Mouse (Mus musculus) heart, adult 2 months (tissue): Measurements from ENCODE around the gene Hs2st1. TPM values are rescaled to one million over a fixed set of nuclear protein-coding genes. Genes with fewer than 3 reads are reported as not detected.

Experiments used
- DNase-seq, 2 experiments: peaks; one replicate each; pipeline ENCODE4 v3.0.0; 2021
- H3K27ac ChIP-seq: fragments of 200-600 bp; 2 replicates; pipeline ENCODE4 v1.8.1; 2022
- H3K27me3 ChIP-seq: fragments of 200-500 bp; 2 replicates; pipeline ENCODE4 v1.6.1; 2012; ENCODE audit warnings: mild to moderate bottlenecking, low read length, inconsistent platforms, mixed read lengths; ENCODE audit not compliant: control insufficient read depth, insufficient read depth
- H3K36me3 ChIP-seq: fragments of 200-500 bp; 2 replicates; pipeline ENCODE4 v1.6.1; 2012; ENCODE audit warnings: low read length, inconsistent platforms; ENCODE audit not compliant: control insufficient read depth, insufficient read depth
- H3K4me1 ChIP-seq: fragments of 200-500 bp; 2 replicates; pipeline ENCODE4 v1.6.1; 2011; ENCODE audit warnings: low read length; ENCODE audit not compliant: control insufficient read depth, insufficient read depth
- H3K4me3 ChIP-seq: fragments of 200-600 bp; 2 replicates; pipeline ENCODE4 v1.8.1; 2022
- H3K79me2 ChIP-seq: fragments of 200-500 bp; replicated peaks from 2 replicates; pipeline ENCODE4 v1.6.1; 2012; ENCODE audit warnings: mild to moderate bottlenecking, inconsistent platforms, low read length, moderate library complexity, mixed read lengths; ENCODE audit not compliant: control insufficient read depth, insufficient read depth
- H3K9ac ChIP-seq: fragments of 200-500 bp; 2 replicates; pipeline ENCODE4 v1.6.1; 2012; ENCODE audit warnings: low read depth, mild to moderate bottlenecking, control low read depth, inconsistent platforms, low read length, mixed read lengths
- CTCF ChIP-seq: fragments of 200-600 bp; IDR thresholded peaks from 2 replicates; pipeline ENCODE4 v1.8.1; 2022; ENCODE audit warnings: antibody characterized with exemption, mild to moderate bottlenecking, moderate library complexity
- EP300 ChIP-seq: fragments of 200-500 bp; IDR thresholded peaks from 2 replicates; pipeline ENCODE4 v1.6.1; 2011; ENCODE audit warnings: low read depth, low read length, control low read depth; ENCODE audit not compliant: insufficient read depth
- POLR2A ChIP-seq: fragments of 200-500 bp; IDR thresholded peaks from 2 replicates; pipeline ENCODE4 v1.6.1; 2011; ENCODE audit warnings: mild to moderate bottlenecking, low read depth, low read length, control low read depth; ENCODE audit not compliant: insufficient read depth
- WGBS: fragments of 180-500 bp; shearing (Covaris S2); methylation state at CpG from one replicate; pipeline ENCODE4 v1.1.7; 2018; 5-methylcytosine and 5-hydroxymethylcytosine counted together
- intact Hi-C: fragments of 180-260 bp; cut with DNase I; formaldehyde crosslinking; loops from one replicate; pipeline ENCODE4 v1.15.1; 2025
- polyA plus RNA-seq: library from polyadenylated mRNA; depleted of rRNA; stranded (reverse); fragments of >200 nt; gene quantifications from 2 replicates; pipeline ENCODE4 v1.2.3, GENCODE M21; 2012
- total RNA-seq, 2 experiments: library from RNA; stranded (reverse); gene quantifications; 2 replicates each; pipeline ENCODE4 v1.2.3; 2021

The Hs2st1 gene
- total and polyA plus RNA-seq, 3 experiments: 2.3 to 8.4 (median 7.2) TPM

DNA sequence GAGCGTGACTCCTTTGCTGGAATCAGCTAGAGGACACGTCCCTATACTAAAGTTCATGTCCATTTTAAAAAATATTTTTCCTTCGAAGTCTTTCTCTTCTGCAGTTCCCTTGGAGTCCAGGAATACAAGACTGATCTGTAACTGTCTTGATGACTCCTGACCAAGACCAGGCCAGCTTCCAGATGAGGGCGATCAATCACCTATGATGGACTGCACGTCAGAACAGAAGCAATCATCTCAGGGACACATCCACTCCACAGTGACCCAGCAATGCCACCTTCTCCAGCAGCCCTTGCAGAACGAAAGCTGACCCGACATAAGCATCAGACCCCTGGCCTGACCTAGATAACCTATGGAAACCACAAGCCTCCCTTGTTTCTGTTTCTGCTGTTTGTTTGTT lies 54.7 kb downstream of the Hs2st1 start:
- Histone ChIP-seq H3K79me2 (no peaks in the 10 kb centered on the region; the same call in 1 of the 2 replicates), H3K4me3 (no peak overlapping the region), H3K36me3 (no peaks in the 10 kb centered on the region), H3K4me1 (no peaks in the 10 kb centered on the region), H3K9ac (no peak overlapping the region), H3K27ac (no peak overlapping the region), H3K27me3 (no peaks in the 10 kb centered on the region)
- intact Hi-C loops: no loop called here
- TF ChIP-seq CTCF: no peak
- TF ChIP-seq POLR2A: no peak
- TF ChIP-seq EP300: no peak
- 87% methylated on average over 7 of the region's 7 CpGs for WGBS
- DNase-seq: no peak

DNA sequence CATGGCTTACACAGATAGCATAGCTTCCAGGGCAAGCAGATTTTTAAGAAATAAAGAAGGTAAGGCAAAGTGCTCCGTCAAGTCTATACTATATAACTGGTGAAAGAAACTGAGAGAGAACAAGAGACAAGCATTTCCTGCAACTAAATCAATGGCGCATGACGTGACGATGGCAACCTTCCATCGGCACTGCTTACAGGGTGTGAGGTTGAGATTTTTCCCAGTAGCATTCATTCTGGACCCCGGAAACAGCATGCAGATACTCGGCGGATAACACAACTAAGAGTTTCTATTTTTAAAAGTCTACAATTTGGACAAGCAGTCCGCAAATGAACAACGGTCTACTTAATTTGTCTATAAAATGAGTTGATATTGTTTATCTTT lies 55.9 kb downstream of the Hs2st1 start:
- Histone ChIP-seq H3K79me2 (no peaks in the 10 kb centered on the region; the same call in 1 of the 2 replicates), H3K27me3 (no peaks in the 10 kb centered on the region), H3K27ac (no peak overlapping the region), H3K36me3 (no peaks in the 10 kb centered on the region), H3K4me3 (no peak overlapping the region), H3K4me1 (no peaks in the 10 kb centered on the region), H3K9ac (no peak overlapping the region)
- 73% methylated on average over 10 of the region's 10 CpGs for WGBS
- no peak for TF ChIP-seq CTCF
- no peak for TF ChIP-seq POLR2A
- no peak for TF ChIP-seq EP300
- no peak for DNase-seq
- intact Hi-C loops: no loop called here

DNA sequence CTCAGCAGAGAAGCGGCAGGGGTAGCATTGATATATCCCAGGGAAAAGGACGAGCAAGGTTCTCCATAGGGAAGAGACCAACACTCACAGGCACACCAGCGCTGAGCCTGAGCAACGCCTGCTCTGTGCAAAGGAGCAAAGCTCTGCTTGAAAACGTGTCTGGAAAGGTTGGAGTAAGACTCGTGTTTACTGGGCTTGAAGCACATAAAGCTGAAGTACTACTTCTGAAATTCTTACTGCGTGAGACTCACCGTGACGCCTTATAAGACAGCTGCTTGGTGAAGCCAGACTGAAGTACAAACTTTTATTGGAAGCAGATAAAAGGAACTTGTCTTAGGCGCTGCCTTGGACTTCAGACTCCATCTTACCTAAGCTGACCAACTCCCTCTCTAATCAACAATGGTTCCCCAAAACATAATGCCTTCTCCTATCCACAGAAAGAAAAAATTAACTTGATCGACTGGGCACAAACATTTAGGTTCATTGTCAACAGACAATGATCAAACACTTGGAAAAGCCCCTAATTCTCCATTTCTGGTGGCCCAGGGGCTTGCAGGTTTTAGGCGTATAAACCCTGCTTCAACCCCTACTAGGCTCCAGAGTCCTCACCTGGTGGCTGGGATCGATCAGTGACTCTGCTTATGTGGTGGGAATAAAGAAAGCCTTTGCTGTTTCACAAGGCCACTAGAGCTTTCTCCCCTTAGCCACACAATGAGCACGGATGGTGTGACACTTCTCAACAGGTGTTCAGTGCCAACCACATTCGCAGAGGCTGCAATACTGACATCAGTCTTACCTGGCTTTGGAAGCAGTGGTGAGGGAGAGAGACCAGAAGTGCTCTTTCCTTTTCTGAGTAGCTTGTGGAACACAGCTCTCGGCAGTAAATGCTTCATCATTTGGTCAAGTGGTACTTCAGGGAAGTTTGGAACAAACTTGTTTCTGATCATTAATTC lies 56.5 kb downstream of the Hs2st1 start:
- TF ChIP-seq POLR2A (no peak), EP300 (no peak), CTCF (no peak)
- Histone ChIP-seq H3K36me3 (no peaks in the 10 kb centered on the region), H3K4me3 (no peak overlapping the region), H3K9ac (no peak overlapping the region), H3K4me1 (no peaks in the 10 kb centered on the region), H3K27ac (no peak overlapping the region), H3K79me2 (no peaks in the 10 kb centered on the region; the same call in 1 of the 2 replicates), H3K27me3 (no peaks in the 10 kb centered on the region)
- intact Hi-C loops: no loop called here
- DNase-seq: no peak
- WGBS: 91% methylated on average over 16 of the region's 16 CpGs

DNA sequence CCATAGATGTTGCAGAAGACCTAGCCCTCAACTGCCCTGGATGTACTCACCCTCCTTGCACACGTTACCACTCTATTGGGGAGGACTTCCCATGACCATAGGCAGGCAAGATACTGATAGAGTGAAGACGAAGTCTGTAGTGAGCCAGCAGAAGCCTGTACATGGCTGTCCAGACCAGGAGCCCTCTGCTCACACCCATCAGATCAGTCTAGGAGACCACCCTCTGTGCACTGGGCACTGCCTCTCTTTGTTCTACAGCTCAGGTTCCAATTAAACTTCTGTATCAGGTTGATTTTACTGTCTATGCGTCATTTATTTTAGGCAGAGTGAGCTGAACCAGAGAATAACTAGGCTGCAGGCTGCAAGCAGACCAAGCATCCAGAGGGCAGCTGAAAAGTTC lies 59.3 kb downstream of the Hs2st1 start:
- intact Hi-C loops: no loop called here
- Histone ChIP-seq H3K9ac (no peak overlapping the region), H3K79me2 (no peaks in the 10 kb centered on the region), H3K4me1 (peaks cover 7% of the 10 kb centered on the region), H3K27ac (no peak overlapping the region), H3K4me3 (no peak overlapping the region), H3K27me3 (no peaks in the 10 kb centered on the region), H3K36me3 (no peaks in the 10 kb centered on the region)
- DNase-seq: no peak
- WGBS: 97% methylated on average over 3 of the region's 3 CpGs
- TF ChIP-seq CTCF: no peak
- TF ChIP-seq EP300: no peak
- TF ChIP-seq POLR2A: no peak

DNA sequence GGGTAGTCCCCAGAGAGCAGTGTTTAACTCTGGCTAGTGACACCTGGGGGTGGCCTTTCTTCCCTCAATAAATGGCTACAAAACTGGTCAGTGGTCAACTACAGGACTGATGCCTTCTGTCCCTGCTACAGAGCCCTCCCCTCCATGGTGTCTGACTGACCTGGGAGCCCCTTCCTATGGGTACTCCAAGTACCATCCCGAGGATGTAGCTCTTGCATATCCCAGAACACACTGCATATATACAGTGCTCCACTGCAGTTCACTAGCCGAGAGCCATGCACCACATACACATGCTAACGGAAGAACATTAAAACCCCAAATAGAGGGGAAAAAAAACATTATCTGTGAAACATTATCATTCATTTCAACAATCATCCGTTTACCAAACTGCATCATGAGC lies 61.6 kb downstream of the Hs2st1 start:
- H3K27me3 ChIP-seq: no peaks in the 10 kb centered on the region
- H3K27ac ChIP-seq: no peak overlapping the region
- H3K4me1 ChIP-seq: peaks cover 7% of the 10 kb centered on the region
- no peaks in the 10 kb centered on the region for H3K79me2 ChIP-seq
- TF ChIP-seq EP300: no peak
- no peak for TF ChIP-seq CTCF
- no peak for TF ChIP-seq POLR2A
- 92% methylated on average over 4 of the region's 4 CpGs for WGBS
- intact Hi-C loops: no loop called here
- DNase-seq: no peak
- H3K36me3 ChIP-seq: no peaks in the 10 kb centered on the region
- H3K9ac ChIP-seq: no peak overlapping the region
- H3K4me3 ChIP-seq: no peak overlapping the region

DNA sequence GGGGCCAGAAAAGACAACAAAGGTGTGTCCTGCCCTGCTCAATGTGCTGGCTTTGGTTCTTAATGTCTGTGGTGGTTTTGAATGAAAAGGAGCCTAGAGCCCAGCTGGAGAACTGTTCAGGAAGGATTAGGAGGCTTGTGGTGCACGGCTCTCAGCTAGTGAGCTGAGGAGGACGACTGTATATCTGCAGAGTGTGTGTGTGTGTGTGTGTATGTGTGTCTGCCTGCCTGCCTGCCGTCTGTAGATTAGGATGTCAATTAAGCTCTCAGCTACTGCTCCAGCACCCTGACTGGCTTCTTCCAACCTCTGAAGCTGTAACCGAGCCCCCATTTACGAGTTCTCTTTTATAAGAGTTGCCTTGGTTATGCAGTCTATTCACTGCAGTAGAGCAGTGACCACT lies 62.1 kb downstream of the Hs2st1 start:
- TF ChIP-seq EP300: no peak
- TF ChIP-seq CTCF: no peak
- no peak for TF ChIP-seq POLR2A
- Histone ChIP-seq H3K79me2 (no peaks in the 10 kb centered on the region), H3K36me3 (no peaks in the 10 kb centered on the region), H3K4me3 (no peak overlapping the region), H3K27ac (no peak overlapping the region), H3K9ac (no peak overlapping the region), H3K4me1 (peaks cover 7% of the 10 kb centered on the region), H3K27me3 (no peaks in the 10 kb centered on the region)
- DNase-seq: no peak
- 64% methylated on average over 5 of the region's 5 CpGs for WGBS
- intact Hi-C loops: no loop called here
